Mouse (Mus musculus) layer of hippocampus, postnatal 36 days (tissue): ENCODE data around the gene Shld1. TPM values are rescaled to one million over a fixed set of nuclear protein-coding genes. Genes with fewer than 3 reads are reported as not detected.

Source experiments
- DNase-seq, 2 experiments: peaks; one replicate each; pipeline ENCODE4 v3.0.0; 2022
- total RNA-seq, 2 experiments: library from RNA; stranded (reverse); gene quantifications; 2 replicates each; pipeline ENCODE4 v1.2.3; 2021

Shld1 gene
- total RNA-seq, 2 experiments from 2014 or later: 9.7 to 11.4 TPM

GRCm38 (mm10) chr2:132724561-132724960, 37.8 kb downstream of the Shld1 start:
- no peak for DNase-seq

GRCm38 (mm10) chr2:132725376-132725905, 38.7 kb downstream of the Shld1 start:
- no peak for DNase-seq

GRCm38 (mm10) chr2:132726156-132726555, 39.4 kb downstream of the Shld1 start:
- no peak for DNase-seq

- no peak for DNase-seq
Observed at GRCm38 (mm10) chr2:132732940-132733339, 46.2 kb downstream of the Shld1 start.

GRCm38 (mm10) chr2:132733603-132734573, 47.2 kb downstream of the Shld1 start:
- DNase-seq: no peak

- no peak for DNase-seq
Observed at GRCm38 (mm10) chr2:132738816-132739432, 52.2 kb downstream of the Shld1 start.

- DNase-seq: peak; percentile 76 to 79
Observed at GRCm38 (mm10) chr2:132741862-132742347, 55.2 kb downstream of the Shld1 start.

GRCm38 (mm10) chr2:132744866-132745265, 58.1 kb downstream of the Shld1 start:
- DNase-seq: no peak

GRCm38 (mm10) chr2:132746108-132746507, 59.4 kb downstream of the Shld1 start:
- no peak for DNase-seq

- no peak for DNase-seq
Observed at GRCm38 (mm10) chr2:132750726-132751125, 64.0 kb downstream of the Shld1 start.

- DNase-seq: peak in 1 of 2 experiments; percentile 31
Observed at GRCm38 (mm10) chr2:132751141-132752066, 64.7 kb downstream of the Shld1 start.

- DNase-seq: no peak
Observed at GRCm38 (mm10) chr2:132752398-132752797, 65.7 kb downstream of the Shld1 start.

- DNase-seq: no peak
Observed at GRCm38 (mm10) chr2:132753137-132753536, 66.4 kb downstream of the Shld1 start.

GRCm38 (mm10) chr2:132757911-132758310, 71.2 kb downstream of the Shld1 start:
- DNase-seq: peak; percentile 36 to 39

- DNase-seq: no peak
Observed at GRCm38 (mm10) chr2:132770822-132771221, 84.1 kb downstream of the Shld1 start.

- DNase-seq: no peak
Observed at GRCm38 (mm10) chr2:132780978-132781377, 94.2 kb downstream of the Shld1 start, which contains the start of gene Chgb. Gene Chgb (plus strand): TSS chr2:132781278.

GRCm38 (mm10) chr2:132781439-132782068, 94.8 kb downstream of the Shld1 start:
- DNase-seq: peak; percentile 84 to 87

GRCm38 (mm10) chr2:132784039-132784438, 97.3 kb downstream of the Shld1 start:
- no peak for DNase-seq

GRCm38 (mm10) chr2:132793441-132794203, 106.9 kb downstream of the Shld1 start:
- DNase-seq: no peak

- DNase-seq: no peak
Observed at GRCm38 (mm10) chr2:132794204-132794586, 107.5 kb downstream of the Shld1 start.
